Mouse (Mus musculus) gastrocnemius, adult 8-10 months (tissue): Measurements from ENCODE around the gene Peg3. TPM values are rescaled to one million over a fixed set of nuclear protein-coding genes. Genes with fewer than 3 reads are reported as not detected.

Source experiments
- DNase-seq, 2 experiments: peaks; one replicate each; pipeline ENCODE4 v3.0.0; 2022; ENCODE audit warnings: low spot score in 2 of 2
- total RNA-seq, 4 experiments: library from RNA; stranded (reverse); gene quantifications; 2 replicates each; pipeline ENCODE4 v1.2.4; 2022

The Peg3 gene
- total RNA-seq, 4 experiments from 2014 or later: 2.0 to 3.8 (median 2.5) TPM

DNA sequence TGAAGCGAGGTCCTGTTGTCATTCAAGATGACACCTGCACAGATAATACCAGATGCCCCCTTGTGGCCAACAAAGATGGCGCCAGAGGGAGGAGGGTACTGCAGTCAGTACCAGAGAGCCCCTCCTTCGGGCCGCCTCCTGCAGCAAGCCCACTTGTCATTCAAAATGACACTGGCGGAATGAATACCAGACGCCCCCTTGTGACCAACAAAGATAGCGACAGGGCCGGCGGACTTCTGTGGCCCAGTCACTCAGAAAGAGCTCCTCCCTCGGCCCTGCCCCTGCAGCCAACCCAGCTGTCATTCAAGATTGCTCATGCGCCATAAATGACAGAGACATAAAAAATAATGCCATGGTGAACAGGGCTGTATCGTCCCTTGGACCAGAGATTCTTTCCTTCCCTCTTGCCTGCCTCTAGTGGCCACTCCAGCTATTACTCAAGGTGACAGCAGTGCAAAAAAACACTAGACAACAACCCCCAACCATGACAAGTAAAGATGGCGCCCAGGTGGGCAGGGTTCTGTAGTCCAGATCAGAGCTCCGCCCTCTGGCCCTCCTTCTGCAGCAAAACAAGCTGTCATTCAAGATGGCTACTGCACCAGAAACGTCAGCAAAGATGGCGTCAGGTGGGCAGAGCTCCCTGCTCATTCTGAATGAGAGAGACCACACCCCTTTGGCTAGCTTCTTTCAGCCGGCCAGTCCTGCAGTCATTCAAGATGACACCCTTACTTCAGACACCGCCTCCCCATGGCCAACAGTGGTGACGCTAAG, 2.7 kb downstream of the Peg3 start:
- DNase-seq: peak; percentile 77 to 88

GRCm38 (mm10) chr7:6709396-6709795, 20.8 kb downstream of the Peg3 start:
- DNase-seq: no peak

- DNase-seq: no peak
These were observed 21.6 kb downstream of the Peg3 start for GRCm38 (mm10) chr7:6708451-6709180.

DNA sequence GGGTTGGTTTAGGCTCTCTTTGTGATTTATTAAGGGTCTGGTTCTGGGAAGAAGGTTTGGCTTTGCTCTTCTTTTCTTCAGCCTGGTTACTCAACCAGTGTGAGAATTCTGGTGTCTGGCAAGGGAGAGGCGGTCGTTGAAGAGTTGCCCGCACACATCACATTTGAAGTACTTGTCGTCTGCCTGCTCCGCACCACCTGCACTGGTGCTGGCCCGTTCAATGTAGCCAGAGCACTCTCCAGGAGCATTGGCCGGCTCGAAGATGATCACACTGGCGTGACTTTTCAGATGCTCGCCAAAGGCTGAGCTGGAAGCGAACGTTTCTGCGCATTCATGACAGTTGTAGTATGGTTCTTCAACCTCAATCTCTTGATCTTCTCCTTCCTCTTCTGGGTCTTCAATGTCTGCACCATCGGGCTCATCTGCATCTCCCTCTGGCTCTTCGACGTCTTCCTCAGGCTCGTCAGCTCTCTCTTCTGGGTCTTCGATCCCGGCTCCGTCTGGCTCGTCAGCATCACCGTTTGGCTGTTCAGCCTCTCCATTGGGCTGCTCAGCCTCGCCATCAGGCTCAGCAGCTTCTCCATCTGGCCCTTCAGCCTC, 22.7 kb downstream of the Peg3 start:
- DNase-seq: no peak

DNA sequence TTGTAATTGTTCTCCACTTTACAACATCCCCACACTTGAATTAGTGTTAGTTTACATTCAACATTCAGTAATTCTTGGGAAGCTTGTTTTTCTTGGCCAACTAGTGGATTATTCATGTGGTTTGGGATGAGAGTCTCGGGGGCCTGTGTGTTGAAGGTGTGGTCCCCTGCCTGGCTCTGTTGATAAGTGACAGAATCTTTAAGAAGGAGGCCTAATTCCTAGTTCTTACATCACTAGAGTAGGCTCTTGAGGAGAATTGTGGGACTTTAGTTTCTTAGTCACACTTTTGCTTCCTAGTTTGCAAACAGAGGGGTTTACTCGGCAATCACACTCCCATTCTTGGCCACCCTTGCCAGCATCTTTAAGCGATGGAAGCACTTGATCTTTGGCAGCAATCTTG, 31.0 kb downstream of the Peg3 start:
- no peak for DNase-seq

GRCm38 (mm10) chr7:6696241-6697045, 33.8 kb downstream of the Peg3 start, which contains the start of gene Zim1:
Gene Zim1, minus strand, starts transcription at chr7:6696450.
- DNase-seq: peak; percentile 56 to 79

DNA sequence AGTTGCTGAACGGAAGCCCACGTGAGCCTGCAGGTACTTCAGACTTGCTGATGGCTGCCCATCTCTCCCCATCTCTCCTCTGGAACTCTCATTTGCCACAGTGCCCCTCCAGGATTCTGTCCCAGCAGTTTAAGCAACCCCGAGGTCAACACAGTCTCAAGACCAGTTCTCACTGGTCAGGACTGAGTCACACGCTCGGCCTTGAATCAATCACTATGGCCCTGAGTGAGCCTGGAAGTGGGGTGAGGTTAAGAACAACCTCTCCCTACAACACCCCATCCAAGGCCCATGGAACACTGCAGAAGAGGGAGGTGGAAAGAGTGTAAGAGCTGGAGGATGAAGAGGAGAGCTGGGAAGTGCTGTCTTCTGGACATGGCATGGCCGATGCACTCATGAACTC, 44.7 kb downstream of the Peg3 start:
- no peak for DNase-seq

DNA sequence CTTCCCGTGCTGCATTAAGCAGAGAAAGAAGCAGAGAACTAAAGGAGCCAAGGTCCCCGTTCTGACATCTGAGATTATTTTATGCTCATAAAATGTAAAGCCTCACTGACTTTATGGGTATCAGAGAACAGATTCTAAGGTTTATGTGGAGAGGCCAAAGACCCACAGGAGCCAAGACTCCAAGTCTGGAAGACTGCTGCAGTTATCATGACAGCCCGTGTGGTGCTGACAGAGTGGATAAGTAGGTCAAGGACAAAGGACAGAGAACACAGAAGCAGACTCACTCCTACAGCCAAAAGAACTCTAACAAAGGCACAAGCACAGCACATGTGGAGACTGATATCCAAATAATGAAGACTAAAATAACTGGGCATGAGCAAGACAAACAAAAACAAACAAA, 63.5 kb downstream of the Peg3 start:
- no peak for DNase-seq

DNA sequence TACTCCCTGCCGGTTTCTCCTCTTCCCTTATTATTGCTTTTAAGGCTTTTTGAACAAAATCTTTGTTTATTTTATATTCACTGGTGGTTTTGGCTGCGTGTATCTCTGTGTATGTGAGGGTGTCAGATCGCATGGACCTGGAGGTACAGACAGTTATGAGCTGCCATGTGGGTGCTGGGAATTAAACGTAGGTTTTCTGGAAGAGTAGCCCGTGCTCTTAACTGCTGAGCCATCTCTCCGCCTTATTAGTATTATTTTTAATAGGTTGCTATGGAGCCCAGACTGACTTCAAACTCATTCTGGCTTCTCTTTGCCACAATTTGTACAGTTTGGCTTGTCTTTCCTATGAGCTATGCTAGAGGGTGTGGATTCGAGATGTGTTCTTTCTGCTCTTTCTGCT, 66.8 kb downstream of the Peg3 start:
- DNase-seq: no peak

DNA sequence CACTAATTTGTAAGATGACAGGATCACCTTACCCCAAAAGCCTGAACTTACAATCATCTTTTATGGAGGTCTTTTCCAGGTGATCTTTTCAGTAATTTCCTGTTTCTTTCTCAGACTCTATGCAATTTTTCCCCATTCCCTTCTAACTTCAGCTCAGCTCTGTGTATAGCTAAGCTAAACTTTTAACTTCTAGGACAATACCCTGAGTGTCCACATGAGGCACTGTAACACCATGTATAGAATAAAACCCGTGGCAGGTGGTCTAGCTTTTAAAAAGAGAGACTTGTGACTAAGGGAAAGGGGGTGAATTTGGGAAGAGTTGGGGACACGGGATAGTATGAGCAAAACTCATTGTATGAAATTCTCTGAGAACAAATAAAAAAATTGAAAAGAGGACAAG, 70.6 kb downstream of the Peg3 start:
- DNase-seq: no peak

DNA sequence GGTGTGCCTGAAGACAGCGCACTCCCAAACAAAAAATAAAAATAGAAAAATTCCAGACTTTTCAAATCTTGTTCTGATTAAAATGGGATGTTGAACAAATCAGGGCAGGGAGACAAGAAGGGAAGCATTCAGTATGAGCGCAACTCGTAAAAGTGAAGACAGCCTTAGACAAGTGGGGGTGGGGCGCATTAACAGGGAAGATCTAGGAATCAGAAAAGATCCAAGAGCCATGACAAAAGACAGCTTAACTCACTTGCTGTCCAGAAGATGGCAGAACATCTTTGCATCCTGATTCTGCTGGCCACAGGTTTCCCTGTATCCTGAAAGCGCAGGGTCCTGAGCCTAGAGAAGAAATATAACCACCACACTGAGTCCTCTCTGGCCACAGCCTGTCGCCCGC, 71.6 kb downstream of the Peg3 start:
- no peak for DNase-seq

Other genes with a start within 250 kb of the Peg3 start
- gene Olfr5, start 243.5 kb downstream of the Peg3 start, total RNA-seq: not detected
- not detected for gene Olfr1347, start 230.7 kb downstream of the Peg3 start, total RNA-seq
- not detected for gene Olfr1348, start 221.7 kb downstream of the Peg3 start, total RNA-seq
- not detected for gene Olfr1349, start 207.5 kb downstream of the Peg3 start, total RNA-seq
- not detected for gene Olfr1350, start 165.6 kb downstream of the Peg3 start, total RNA-seq
- gene Zim1, start 34.0 kb downstream of the Peg3 start, total RNA-seq: 1 to 10 TPM; 2.2 to 2.8 (median 2.5) TPM
- gene Usp29, start 147 bp upstream of the Peg3 start, total RNA-seq: not detected